Mouse (Mus musculus): Measurements from ENCODE around the gene Sbk2.
"Not testable (repeated sequence)": the region's sequence is repeated elsewhere in the genome, so short reads cannot be mapped to it uniquely, and the experiment has no call there.

The Sbk2 gene

DNA sequence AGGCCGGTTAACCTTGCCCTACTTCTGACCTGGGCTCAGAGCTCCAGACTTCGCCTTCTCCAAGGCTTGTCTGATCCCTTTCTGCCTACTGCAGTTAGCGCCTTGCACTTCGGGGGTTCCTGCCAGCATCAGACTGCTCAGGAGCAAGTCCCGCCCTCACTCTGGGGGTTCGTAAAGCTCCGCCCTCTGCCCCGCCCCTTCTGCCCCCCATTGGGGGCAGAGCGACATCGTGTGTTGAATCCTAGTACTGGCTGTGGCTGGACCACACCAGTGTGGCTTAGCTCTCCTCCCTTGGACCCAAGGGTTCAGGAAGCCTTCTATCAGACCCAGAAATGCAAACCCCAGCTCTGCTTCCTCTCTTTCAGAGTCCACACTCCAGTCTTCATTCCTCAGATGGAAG, at the start of gene Sbk2:
TSS of gene Sbk2 (minus strand) at position 135 of the 400 bp plus-strand sequence.
- peak; percentile 73 for DNase-seq (ENCODE audit: low read depth, low spot score)

DNA sequence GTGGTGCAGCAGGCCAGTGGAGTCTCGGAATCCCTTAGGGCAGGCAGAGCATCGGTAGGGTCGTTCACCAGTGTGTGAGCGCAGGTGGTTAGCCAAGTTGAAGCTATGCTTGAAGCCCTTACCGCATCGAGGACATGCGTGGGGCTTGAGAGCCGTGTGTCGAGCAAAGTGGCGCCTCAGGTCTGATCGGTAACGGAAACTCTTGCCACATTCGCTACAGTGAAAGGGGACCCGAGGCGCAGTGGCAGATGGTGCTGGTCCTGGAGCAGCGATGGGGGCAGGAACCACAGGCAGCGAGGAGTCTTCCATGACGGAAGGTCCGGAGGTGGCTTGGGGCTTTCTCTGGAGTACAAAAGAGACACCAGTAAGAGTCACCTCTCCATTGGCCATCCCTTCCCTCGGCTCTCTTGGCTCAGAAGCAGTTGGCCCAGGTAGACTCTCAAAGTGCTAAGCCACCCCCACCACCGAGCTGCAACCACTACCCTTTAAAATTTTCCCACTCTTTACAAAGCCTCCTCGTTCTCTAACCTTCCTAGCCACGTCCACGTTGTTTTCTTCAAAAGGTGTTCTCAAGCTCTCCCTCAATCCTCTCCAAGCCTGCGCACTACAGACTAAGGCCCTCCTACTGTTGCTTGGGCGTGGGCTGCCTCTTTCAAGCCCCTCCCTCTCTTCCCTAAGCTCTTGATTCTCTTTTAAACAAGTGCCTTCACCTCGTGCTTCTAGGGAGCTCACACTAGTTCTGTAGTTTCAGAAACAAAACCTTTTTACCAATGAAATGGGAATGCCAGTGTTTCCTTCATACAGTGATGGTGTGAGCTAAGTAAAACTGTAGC, 48.7 kb upstream of the Sbk2 start:
- DNase-seq (ENCODE audit: low read depth, low spot score), result no peak

DNA sequence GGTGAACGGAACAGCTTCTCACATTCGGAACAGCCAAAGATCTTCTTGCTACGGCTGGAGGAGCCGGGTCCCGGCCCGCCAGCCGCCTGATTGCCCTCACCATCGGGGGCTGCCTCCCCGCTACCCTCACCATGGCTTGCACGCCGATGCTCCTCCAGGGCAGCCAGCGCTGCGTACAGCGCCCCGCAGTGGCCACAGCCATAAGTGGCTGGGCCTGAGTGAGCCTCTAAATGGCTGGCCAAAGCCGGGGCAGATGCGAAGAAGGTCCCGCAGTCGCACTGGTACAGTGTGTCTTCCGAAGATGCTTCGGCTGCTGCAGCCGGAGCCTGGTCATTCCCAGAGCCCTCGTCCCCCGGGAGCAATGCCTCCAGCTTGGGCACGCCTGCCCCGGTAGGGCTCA, 44.0 kb upstream of the Sbk2 start:
- no peak for DNase-seq (ENCODE audit: low read depth, low spot score)

DNA sequence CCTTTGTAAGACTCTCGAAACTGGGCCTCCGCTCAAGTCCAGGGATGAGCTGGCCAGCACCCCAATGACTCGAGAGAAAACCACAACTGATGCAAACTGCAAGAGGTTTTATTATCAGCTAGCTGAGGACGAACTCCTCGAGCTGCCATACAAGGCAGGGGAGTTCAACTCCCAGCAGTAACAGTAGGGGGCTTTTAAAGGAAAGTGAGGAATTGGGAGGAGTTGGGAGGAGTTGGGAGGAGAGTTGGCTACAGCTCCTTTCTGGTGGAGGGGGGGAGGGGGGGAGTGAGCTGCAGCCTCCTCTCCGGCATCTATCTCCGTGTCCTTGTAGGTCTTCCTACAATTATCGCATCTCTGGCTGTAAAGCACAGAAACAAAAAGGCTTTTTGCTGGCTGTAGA, 38.7 kb upstream of the Sbk2 start:
- DNase-seq (ENCODE audit: low read depth, low spot score), result not testable (repeated sequence)

DNA sequence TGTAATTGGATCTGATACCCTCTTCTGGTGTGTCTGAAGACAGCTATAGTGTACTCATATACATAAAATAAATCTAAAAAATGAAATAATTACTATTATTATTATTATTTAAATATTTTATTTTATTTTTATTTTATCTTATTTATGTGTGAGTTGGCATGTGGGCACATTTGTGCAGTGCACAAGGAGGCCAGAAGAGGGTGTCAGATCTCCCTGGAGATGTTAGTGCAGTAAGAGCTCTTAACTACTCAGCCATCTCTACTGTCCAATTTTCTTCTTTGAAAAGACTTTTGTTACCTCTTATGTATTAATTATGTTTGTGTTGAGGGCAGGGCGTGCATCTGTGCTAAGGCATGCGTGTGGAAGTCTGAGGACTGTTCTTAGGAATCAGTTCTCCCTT, 35.7 kb upstream of the Sbk2 start:
- no peak for DNase-seq (ENCODE audit: low read depth, low spot score)

DNA sequence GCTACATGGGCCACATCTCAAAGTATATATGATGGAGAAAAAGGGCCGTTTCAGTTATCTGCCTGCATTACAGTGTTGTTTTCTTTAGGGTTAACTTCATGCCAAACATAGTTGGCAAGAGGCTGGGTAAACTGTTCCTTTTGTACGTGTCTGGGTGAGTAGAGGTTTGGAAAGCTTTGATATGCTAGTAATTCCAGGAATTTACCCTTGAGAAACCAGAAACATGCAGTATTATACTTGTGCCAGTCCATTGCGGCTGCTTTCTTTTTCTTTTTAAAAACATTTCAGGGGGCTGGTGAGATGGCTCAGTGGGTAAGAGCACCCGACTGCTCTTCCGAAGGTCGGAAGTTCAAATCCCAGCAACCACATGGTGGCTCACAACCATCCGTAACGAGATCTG, 32.7 kb upstream of the Sbk2 start:
- DNase-seq (ENCODE audit: low read depth, low spot score), result no peak

DNA sequence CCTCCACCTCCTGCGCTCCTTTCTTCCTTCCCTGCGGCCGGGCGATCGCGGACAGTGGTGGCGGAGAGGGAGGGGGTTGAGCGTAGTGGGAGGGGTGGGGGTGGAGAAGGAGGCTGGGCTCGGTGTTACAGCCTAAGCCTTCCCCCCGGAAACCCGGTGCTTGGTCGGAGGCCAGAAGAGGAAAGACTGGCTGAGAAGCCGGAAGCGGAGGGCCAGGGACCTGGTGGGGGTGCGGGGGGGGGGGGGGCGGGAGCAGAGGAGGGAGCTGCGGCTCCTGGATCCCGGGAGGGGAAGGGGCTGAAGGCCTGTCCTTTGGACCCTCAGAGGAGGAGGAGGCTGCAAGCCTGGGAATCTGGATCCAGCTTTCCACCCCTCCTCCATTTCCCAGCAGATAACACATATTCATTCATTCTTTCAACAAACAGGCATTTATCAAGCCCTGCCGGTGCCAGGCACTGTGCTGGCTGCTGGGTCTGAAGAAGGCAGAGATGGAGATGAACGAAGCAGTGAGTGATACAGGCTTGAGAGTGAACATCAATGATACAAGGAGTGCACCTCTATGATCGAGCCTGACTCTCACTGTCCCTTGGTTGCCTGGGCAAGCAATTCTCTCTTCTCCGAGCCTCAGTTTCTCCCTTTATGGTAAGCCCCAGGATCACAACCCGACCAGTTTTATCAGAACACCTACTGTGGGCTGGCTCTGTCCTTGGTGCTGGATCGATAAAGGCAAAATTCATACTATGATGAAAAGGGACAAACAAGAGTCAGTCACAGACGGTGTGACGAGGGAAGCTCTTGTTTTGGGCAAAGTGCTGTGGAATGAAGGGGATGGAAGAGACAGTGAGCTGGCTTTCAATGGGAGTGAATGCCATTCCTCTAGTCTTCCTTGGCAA, 32.0 kb upstream of the Sbk2 start, which contains the start of gene Zfp579:
TSS of gene Zfp579 (minus strand) at position 156 of the 893 bp plus-strand sequence.
- peak; percentile 95 for DNase-seq (ENCODE audit: low read depth, low spot score)

DNA sequence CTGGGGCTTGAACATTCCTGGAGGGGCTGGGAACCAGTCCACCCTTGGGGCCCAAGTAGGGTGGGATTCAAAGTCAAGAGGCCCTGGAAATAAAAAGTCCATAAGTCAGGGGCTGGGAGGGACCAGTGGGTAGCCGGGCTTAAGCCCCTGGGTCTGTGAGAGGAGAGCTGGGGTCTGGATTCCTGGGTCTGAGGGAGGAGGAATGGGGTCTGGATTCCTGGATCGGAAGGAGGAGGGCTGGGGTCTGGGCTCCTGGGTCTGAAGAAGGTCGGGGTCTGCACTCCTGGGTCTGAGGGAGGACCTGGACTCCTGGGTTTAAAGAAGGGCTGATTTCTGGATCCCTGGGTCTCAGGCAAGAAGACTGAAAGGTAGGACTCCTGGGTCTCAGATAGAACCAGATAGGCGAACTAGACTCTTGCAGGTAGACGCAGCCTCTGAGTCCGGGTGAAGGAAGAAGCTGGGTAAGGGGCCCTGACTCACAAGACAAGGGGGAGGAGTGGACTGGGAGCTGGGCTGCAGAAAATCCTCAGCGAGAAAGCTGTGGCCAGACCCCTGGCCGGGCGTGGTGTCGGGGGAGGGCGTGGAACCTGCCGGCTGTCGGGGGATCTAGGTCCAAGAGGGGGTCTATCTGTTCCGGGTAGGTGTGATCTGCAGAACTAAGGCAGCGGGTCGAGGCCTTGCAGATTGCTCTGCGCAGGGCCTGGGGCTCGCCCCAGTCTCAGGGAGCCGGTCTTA, 31.2 kb upstream of the Sbk2 start:
- DNase-seq (ENCODE audit: low read depth, low spot score), result peak; percentile 7

DNA sequence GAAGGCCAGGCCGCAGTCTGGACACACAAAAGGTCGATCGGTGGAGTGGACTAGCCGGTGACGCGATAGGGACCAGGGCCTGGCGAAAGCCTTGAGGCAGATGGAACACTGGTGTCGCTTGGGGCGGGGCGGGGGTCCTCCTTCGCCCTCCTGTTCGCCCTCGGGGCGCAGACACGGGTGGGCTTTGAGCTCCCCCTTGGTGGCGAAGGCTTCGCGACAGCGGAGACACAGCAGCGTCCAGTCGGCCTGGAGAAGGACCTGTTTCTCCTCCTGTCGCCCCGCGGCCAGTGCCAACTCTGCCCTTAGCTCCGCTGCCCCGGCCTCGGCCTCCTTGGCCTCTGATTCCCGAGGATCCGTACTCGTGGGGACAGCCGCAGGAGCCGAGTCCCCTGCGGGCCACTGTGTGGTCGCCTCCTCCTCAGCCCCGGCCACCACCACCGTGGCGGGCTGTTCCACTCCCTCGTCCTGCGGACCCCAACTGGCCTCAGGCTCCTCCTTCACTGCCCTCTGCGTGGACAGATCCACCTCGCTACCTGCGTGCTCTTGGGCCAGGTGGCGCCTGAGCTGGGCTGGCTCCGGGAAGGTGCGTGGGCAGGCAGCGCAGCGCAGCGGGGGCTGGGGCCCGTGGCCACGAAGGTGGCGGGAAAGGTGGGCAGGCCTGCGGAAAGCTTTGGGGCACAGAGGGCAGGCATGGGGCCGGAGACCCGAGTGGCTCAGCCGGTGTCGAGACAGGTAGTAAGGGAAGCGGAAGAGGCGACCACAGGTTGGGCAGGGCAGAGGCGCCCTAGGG, 30.0 kb upstream of the Sbk2 start:
- no peak for DNase-seq (ENCODE audit: low read depth, low spot score)

DNA sequence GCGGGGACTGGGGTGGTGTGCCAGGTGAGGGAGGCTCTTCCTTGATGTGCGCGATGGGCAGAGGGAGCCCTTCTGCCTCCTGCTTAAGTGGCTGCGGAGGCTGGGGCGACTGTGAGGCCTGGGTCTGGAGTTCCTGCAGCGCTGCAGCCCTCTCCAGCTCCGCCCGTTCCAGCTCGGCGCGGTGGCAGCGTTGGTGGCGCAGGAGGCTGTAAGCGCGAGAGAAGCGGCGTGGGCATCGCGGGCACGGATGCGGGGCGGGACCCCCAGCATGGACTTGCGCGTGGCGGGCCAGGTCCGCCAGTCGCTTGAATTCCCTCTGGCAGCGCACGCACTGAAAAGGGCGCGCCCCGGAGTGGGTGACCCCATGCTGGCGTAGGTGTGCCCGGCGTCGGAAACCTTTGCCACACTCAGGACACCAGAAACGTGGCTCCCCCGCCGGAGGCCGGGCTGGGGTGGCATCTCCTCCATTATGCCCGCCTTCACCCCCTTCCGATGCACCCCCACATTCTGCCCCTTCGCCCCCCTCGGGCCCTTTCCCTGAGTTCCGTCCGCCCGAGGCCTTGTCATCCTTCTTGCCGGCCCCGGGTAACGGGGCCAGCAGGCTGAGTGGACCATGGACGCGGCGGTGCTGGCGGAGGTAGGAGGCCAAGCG, 29.3 kb upstream of the Sbk2 start:
- DNase-seq (ENCODE audit: low read depth, low spot score), result no peak

DNA sequence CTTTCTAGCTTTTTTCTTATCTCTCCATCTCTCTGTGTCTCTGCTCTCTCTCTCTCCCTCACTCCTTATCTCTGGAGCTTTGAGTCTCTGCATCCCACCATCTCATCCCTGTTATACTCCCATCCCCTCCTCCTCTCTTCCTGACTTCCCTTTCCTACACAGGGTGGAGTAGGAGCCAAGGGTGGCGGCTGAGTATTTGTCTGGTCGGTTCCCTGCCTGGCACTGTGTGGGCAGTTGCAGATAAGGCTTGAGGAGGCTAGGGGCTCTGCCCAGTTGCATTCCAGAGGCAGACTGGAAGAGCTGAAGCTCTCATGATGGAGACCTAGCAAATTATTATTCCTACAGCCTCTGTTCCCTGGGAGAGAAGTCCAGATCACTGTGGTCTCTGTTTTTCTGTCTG, 24.0 kb upstream of the Sbk2 start:
- DNase-seq (ENCODE audit: low read depth, low spot score), result no peak

DNA sequence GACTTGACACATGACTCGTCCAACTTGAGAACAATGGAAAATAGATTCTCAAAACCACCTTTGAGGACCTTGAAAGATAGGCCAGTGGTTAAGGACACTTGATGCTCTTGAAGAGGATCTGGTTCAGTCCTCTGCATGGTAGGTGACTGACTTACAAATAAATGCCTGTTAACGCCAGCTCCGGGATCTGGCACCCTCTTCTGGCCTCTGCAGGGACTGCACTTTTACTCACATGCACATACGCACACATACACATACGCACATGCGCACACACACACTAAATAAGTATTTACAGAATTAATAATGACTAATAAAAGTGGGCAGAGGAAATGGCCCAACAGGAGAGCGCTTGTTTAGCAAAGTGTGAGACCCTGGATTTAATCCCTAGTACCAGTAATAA, 12.6 kb upstream of the Sbk2 start:
- DNase-seq (ENCODE audit: low read depth, low spot score), result no peak

DNA sequence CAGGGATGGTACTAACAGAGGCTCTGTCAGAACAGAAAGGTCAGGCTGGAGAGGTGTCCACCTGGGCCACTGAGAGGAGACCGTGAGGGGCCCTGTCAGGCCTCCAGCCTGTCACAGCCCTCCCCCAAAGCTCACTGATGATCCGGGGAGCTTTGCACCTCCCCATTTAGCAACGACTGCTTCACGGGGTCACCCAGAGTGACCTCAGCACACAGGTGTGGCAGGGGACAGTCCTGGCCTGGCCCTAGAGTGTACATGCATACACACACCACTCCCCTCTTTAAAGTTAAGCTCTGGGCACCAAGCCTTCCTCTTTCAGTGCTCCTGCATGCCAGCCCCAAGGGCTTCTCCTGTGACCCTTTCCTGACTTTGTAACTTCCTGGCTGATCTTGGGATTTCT, 11.2 kb upstream of the Sbk2 start:
- no peak for DNase-seq (ENCODE audit: low read depth, low spot score)

DNA sequence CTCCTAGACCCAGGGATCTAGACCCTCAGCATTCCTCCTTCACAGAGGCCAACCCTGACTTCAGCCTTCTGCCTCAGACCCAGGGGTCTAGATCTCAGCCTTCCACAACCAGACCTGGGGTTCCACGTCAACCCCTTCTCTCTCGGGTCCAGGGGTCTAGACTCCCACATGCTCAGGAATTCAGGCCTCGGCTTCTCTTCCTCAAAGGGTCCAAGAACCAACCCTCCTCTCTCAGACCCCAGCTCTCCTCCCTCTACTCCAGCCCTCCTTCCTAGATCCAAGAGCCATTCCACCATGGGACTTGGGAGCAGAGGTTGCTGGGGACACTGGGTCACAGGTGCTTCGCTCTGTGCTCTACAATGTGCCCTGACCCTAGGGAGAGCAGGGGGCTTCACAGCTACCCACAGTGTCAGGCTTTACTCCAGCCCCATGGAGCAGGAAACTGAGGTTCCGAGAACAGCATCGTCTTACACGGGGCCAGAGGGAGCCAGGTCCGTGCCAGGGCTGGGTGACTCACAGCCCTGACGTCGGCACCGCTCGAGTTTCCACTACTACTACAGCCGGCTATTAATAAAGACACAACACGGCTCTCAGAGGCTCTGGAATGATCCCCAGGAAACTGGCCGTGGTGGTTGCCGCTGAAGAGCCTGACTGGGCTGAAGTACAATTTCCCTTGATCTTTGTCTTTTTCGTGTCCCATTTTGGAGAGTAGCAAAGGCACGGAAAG, 8.3 kb upstream of the Sbk2 start:
- DNase-seq (ENCODE audit: low read depth, low spot score), result no peak

DNA sequence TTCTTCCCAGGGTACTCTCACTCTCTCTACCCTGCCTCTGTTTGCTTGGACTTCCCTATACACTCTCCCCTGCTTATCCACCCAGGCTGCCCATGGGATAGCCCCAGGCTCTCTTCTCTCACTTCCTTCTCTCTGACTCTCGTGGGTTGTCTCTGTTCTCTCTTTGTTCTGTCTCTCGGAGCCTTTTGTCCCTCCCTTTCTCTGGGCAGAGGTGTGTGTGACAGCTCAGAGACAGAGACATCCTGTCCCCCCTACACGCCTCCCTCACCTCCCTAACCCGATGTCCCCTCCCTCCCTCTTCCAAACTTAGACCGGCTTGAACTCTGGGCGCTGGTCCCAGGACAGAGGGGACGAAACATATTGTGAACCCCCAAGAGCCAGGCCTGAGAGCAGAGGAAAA, 7.5 kb upstream of the Sbk2 start:
- DNase-seq (ENCODE audit: low read depth, low spot score), result no peak

DNA sequence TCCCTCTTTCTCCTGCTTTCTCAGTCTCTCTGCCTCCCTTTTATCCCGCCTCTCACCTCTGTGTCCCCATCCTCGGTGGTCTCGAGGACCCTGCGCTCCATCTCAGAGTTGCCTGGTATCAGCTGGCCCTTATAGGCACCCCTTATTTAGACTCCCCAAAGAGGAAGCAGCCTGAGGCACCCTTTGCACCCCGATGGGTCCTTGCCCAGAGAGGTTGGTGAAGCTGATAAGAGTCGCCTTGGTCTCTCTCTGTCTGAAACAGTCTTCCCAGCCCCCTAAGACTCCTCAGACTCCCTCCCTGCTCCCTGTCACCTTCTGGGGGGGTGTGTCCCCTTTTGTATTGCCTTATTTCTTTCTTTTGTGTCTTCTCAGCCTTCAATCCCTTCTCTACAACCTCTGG, 6.9 kb upstream of the Sbk2 start, which contains the start of gene Sbk3:
TSS of gene Sbk3 (minus strand) at position 101 of the 400 bp plus-strand sequence.
- no peak for DNase-seq (ENCODE audit: low read depth, low spot score)

DNA sequence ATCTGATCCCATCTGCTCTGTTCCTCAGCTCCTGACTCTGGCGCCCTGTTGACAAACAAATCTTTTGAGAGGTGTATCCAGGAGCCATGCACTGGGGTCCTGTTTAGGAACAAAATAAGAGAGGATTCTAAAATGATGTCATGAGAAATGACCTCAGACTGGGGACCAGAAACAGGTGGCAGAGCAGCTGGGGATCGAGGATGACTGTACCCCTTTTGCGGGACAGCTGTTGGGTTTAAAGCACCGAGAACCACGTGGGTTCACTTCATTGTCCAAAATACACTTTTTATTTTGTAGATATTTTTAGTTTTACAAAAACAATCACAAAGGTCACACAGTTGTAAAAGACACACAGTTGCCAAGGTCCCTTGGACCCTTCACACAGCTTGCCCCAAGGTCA, 782 bp upstream of the Sbk2 start:
- DNase-seq (ENCODE audit: low read depth, low spot score), result no peak

DNA sequence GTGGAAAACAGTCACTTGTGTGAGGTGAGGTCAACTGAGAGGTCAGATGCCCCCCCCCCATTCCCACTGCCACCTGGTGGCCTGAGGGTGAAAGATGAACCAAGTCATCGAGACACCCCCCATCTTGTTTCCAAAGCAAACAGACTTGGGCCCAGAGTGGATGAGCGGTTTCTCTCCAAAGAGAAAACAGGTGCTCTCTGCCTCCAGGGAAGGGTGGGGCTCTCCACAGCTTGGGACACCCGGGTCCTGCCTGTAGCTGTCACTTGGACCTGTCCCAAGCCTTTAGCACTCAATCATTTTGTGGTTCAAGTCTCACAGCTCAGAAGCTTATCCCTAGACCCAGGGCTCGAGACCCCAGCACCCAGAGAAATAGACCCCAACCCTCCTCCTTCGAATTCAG, 679 bp downstream of the Sbk2 start:
- DNase-seq (ENCODE audit: low read depth, low spot score), result no peak

DNA sequence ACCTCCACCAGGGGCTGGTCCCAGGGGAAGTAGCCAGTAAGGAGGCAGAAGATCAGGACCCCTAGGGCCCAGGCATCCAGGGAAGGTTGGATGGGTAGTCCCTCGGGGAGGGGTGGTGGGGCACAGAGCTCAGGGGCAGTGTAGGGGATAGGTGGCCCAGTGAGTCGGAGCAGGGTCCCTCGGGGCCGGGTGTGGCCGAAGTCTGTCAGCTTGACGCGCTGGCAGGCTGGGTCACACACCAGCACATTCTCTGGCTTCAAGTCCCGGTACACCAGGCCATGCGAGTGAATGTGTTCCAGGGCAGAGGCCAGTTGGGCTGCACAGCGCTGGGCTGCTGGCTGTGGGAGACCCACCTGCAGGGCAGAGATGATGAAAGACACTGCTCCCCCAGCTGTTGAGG, 6.8 kb downstream of the Sbk2 start:
- no peak for DNase-seq (ENCODE audit: low read depth, low spot score)

Data from mesoderm, embryonic 11.5 days (tissue).